Mouse (Mus musculus) kidney, postnatal 10 days (tissue): ENCODE data around the gene Amer3.
"Not testable (repeated sequence)": the region's sequence is repeated elsewhere in the genome, so short reads cannot be mapped to it uniquely, and the experiment has no call there.

Experiments
- DNase-seq: peaks from one replicate; pipeline ENCODE4 v3.0.0; 2021; ENCODE audit warnings: mixed read lengths

Gene Amer3

GRCm38 (mm10) chr1:34578851-34579781 lies at the start of gene Amer3:
Gene Amer3 (plus strand): TSS chr1:34579657.
- DNase-seq, result peak; percentile 88

GRCm38 (mm10) chr1:34534574-34534973 lies 44.9 kb upstream of the Amer3 start:
- not testable (repeated sequence) for DNase-seq

GRCm38 (mm10) chr1:34535043-34535698 lies 44.3 kb upstream of the Amer3 start, which contains the start of gene Cfc1:
Gene Cfc1 (plus strand): TSS chr1:34535648.
- DNase-seq, result not testable (repeated sequence)

GRCm38 (mm10) chr1:34536291-34536766 lies 43.1 kb upstream of the Amer3 start:
- DNase-seq, result peak; percentile 15

- peak; percentile 37 for DNase-seq
Measured at GRCm38 (mm10) chr1:34536767-34537485, 42.5 kb upstream of the Amer3 start.

GRCm38 (mm10) chr1:34547074-34547473 lies 32.4 kb upstream of the Amer3 start:
- no peak for DNase-seq

- DNase-seq, result no peak
Measured at GRCm38 (mm10) chr1:34553690-34554089, 25.8 kb upstream of the Amer3 start.

- DNase-seq, result no peak
Measured at GRCm38 (mm10) chr1:34554275-34554674, 25.2 kb upstream of the Amer3 start.

- DNase-seq, result no peak
Measured at GRCm38 (mm10) chr1:34560843-34561242, 18.6 kb upstream of the Amer3 start, which contains the start of gene Prss40. Gene Prss40 (minus strand): TSS chr1:34560943.

GRCm38 (mm10) chr1:34564383-34565045 lies 14.9 kb upstream of the Amer3 start:
- no peak for DNase-seq

GRCm38 (mm10) chr1:34568120-34568519 lies 11.3 kb upstream of the Amer3 start:
- DNase-seq, result no peak

- DNase-seq, result no peak
Measured at GRCm38 (mm10) chr1:34569876-34570275, 9.6 kb upstream of the Amer3 start.

- DNase-seq, result no peak
Measured at GRCm38 (mm10) chr1:34571431-34571830, 8.0 kb upstream of the Amer3 start.

- no peak for DNase-seq
Measured at GRCm38 (mm10) chr1:34573221-34573620, 6.2 kb upstream of the Amer3 start.

- no peak for DNase-seq
Measured at GRCm38 (mm10) chr1:34579782-34580356, 412 bp downstream of the Amer3 start.

- DNase-seq, result no peak
Measured at GRCm38 (mm10) chr1:34582218-34582617, 2.8 kb downstream of the Amer3 start.

- no peak for DNase-seq
Measured at GRCm38 (mm10) chr1:34583821-34584263, 4.4 kb downstream of the Amer3 start.

GRCm38 (mm10) chr1:34584736-34585135 lies 5.3 kb downstream of the Amer3 start:
- no peak for DNase-seq

- DNase-seq, result no peak
Measured at GRCm38 (mm10) chr1:34587298-34588096, 8.0 kb downstream of the Amer3 start.

- no peak for DNase-seq
Measured at GRCm38 (mm10) chr1:34600000-34600399, 20.5 kb downstream of the Amer3 start.
